Mouse (Mus musculus) testis, adult 2 months (tissue): ENCODE results near the gene Lgalsl.

Experiments
- CTCF ChIP-seq: fragments of 200-500 bp; IDR thresholded peaks from 2 replicates; pipeline ENCODE4 v1.5.1; 2012; ENCODE audit warnings: low read depth, mild to moderate bottlenecking, inconsistent platforms, low read length, moderate library complexity; ENCODE audit not compliant: control insufficient read depth, insufficient read depth, insufficient replicate concordance
- POLR2A ChIP-seq: fragments of 200-500 bp; IDR thresholded peaks from 2 replicates; pipeline ENCODE4 v1.6.1; 2012; ENCODE audit warnings: low read depth, mild to moderate bottlenecking, inconsistent platforms, low read length, moderate library complexity; ENCODE audit not compliant: control insufficient read depth

DNA sequence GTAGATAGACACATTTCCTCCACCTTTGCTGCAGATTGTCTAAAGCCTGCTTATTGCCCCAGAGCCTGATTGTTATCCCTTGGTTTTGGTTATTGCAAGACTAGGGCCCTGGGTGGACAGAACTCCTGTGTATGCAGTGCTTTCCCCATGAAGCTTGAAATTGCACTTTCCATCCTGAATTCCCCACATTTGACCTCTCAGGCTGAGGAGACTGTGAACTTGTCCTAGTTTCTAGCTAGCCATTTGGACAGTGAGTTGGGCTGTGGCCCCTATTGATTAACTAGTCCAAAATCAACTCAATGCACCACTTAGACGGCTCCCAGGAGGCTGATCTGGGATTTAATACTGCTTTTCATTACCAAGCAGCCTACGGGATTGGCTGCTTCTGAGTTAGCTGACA is 6.9 kb downstream of the Lgalsl start:
- TF ChIP-seq CTCF = no peak
- TF ChIP-seq POLR2A = no peak
